Mouse (Mus musculus) neural tube, embryonic 10.5 days (tissue): ENCODE measurements at regions not wholly inside any gene's neighbourhood (a gene's known extent, or its start where the extent isn't known, plus 50 kb on each side); places are given as distances from the start of the nearest gene placed in this dataset.

Source experiments
- DNase-seq: peaks from one replicate; pipeline ENCODE4 v3.0.0-alpha.2; 2017; ENCODE audit warnings: low spot score; ENCODE audit errors: extremely low spot score

- no peak for DNase-seq
These were observed 205.5 kb downstream of the Etnk1 start for GRCm38 (mm10) chr6:143372487-143372886.

GRCm38 (mm10) chr6:143373686-143374273, 206.8 kb downstream of the Etnk1 start:
- DNase-seq = peak; percentile 67

GRCm38 (mm10) chr6:143375951-143376713, 209.1 kb downstream of the Etnk1 start:
- no peak for DNase-seq

- DNase-seq = no peak
These were observed 210.1 kb downstream of the Etnk1 start for GRCm38 (mm10) chr6:143377121-143377520.

GRCm38 (mm10) chr6:143378126-143378525, 211.1 kb downstream of the Etnk1 start:
- DNase-seq = no peak

- no peak for DNase-seq
These were observed 213.5 kb downstream of the Etnk1 start for GRCm38 (mm10) chr6:143380490-143380889.

GRCm38 (mm10) chr6:143386597-143387450, 219.8 kb downstream of the Etnk1 start:
- DNase-seq = no peak

GRCm38 (mm10) chr6:143393543-143394207, 226.7 kb downstream of the Etnk1 start:
- no peak for DNase-seq

- DNase-seq = no peak
These were observed 227.4 kb downstream of the Etnk1 start for GRCm38 (mm10) chr6:143394377-143394776.

GRCm38 (mm10) chr6:143401436-143401835, 234.4 kb downstream of the Etnk1 start:
- no peak for DNase-seq

- no peak for DNase-seq
These were observed 234.9 kb downstream of the Etnk1 start for GRCm38 (mm10) chr6:143401921-143402320.

- no peak for DNase-seq
These were observed 235.7 kb downstream of the Etnk1 start for GRCm38 (mm10) chr6:143402766-143403165.

GRCm38 (mm10) chr6:143404521-143404920, 237.5 kb downstream of the Etnk1 start:
- DNase-seq = no peak

- DNase-seq = no peak
These were observed 245.0 kb downstream of the Etnk1 start for GRCm38 (mm10) chr6:143412056-143412455.

GRCm38 (mm10) chr6:143412721-143413120, 245.7 kb downstream of the Etnk1 start:
- DNase-seq = no peak

GRCm38 (mm10) chr6:143414590-143415382, 247.8 kb downstream of the Etnk1 start:
- no peak for DNase-seq

GRCm38 (mm10) chr6:143415383-143415778, 248.4 kb downstream of the Etnk1 start:
- no peak for DNase-seq

GRCm38 (mm10) chr6:143419872-143420271, 252.9 kb downstream of the Etnk1 start:
- DNase-seq = no peak

- no peak for DNase-seq
These were observed 256.0 kb downstream of the Etnk1 start for GRCm38 (mm10) chr6:143423026-143423425.

- DNase-seq = no peak
These were observed 258.3 kb downstream of the Etnk1 start for GRCm38 (mm10) chr6:143425182-143425829.
